Comparison of ENCODE assay signal across 1 mouse cellular context in genomic region chr10:83383863-83384262, GRCm38 (mm10).
TF ChIP-seq lines count a peak whose summit lies in the region.

No protein-coding gene starts in this region.

TF ChIP-seq in CH12.LX, 34 proteins besides CTCF, POLR2A, EP300 and RAD21 (continued from another document):
- TF ChIP-seq MYC (IDR thresholded peaks at IDR 0.05; ENCODE audit: low read depth, low read length) = peak; percentile 90
- no peak for TF ChIP-seq USF2 (conservative IDR thresholded peaks at IDR 0.05; ENCODE audit: low read depth, low read length)
- no peak for TF ChIP-seq NELFE (IDR thresholded peaks at IDR 0.05; ENCODE audit: low read depth, low read length)
- TF ChIP-seq ETS1 (conservative IDR thresholded peaks at IDR 0.05; ENCODE audit: low read depth, low read length) = no peak
- no peak for TF ChIP-seq ELF1 (IDR thresholded peaks at IDR 0.05; ENCODE audit: low read depth, low read length)
- peak; percentile 66 for TF ChIP-seq TCF12 (IDR thresholded peaks at IDR 0.05; ENCODE audit: low read depth, low read length)
- no peak for TF ChIP-seq KAT2A (IDR thresholded peaks at IDR 0.05; ENCODE audit: insufficient replicate concordance, low read length)
- TF ChIP-seq IRF4 (IDR thresholded peaks at IDR 0.05; ENCODE audit: low read depth, low read length) = 0 out of 2 replicates have a peak, but pooled peaks have one; percentile 19
- TF ChIP-seq MAZ (IDR thresholded peaks at IDR 0.05; ENCODE audit: low read depth, low read length) = peak; percentile 60; the same call in 1 of the 2 replicates
- TF ChIP-seq ZC3H11A (IDR thresholded peaks at IDR 0.05; ENCODE audit: low read depth, low read length) = no peak
- no peak for TF ChIP-seq HCFC1 (IDR thresholded peaks at IDR 0.05; ENCODE audit: low read depth, low read length)
- TF ChIP-seq POLR2AphosphoS2 (IDR thresholded peaks at IDR 0.05; ENCODE audit: low read depth, low read length) = no peak
- TF ChIP-seq E2F4 (IDR thresholded peaks at IDR 0.05; ENCODE audit: insufficient replicate concordance, low read depth, low read length) = no peak
- TF ChIP-seq TBP (conservative IDR thresholded peaks at IDR 0.05; ENCODE audit: low read depth, low read length) = no peak
- TF ChIP-seq RCOR1 (conservative IDR thresholded peaks at IDR 0.05; ENCODE audit: low read depth, low read length) = no peak
- no peak for TF ChIP-seq PAX5 (IDR thresholded peaks at IDR 0.05; ENCODE audit: low read length)
- TF ChIP-seq MAFK (IDR thresholded peaks at IDR 0.05; ENCODE audit: insufficient replicate concordance, low read length) = no peak
- no peak for TF ChIP-seq SMC3 (IDR thresholded peaks at IDR 0.05; ENCODE audit: low read depth, low read length)
- TF ChIP-seq USF1 (IDR thresholded peaks at IDR 0.05; ENCODE audit: low read depth, low read length) = no peak
- TF ChIP-seq SIN3A (IDR thresholded peaks at IDR 0.05; ENCODE audit: low read length) = 0 out of 2 replicates have a peak, but pooled peaks have one; percentile 48
- no peak for TF ChIP-seq NRF1 (IDR thresholded peaks at IDR 0.05; ENCODE audit: low read depth, low read length)
- TF ChIP-seq CHD2 (IDR thresholded peaks at IDR 0.05; ENCODE audit: low read length) = peak; percentile 77
- no peak for TF ChIP-seq CHD1 (IDR thresholded peaks at IDR 0.05; ENCODE audit: low read depth, low read length)
- TF ChIP-seq GABPA (IDR thresholded peaks at IDR 0.05; ENCODE audit: insufficient replicate concordance, low read depth, low read length) = no peak
